Mouse (Mus musculus) layer of hippocampus, adult 9-10 months (tissue): ENCODE results near the gene Rora.

Experiments used
- DNase-seq: peaks from one replicate; pipeline ENCODE4 v3.0.0; 2022; ENCODE audit warnings: low spot score

Gene Rora

DNA sequence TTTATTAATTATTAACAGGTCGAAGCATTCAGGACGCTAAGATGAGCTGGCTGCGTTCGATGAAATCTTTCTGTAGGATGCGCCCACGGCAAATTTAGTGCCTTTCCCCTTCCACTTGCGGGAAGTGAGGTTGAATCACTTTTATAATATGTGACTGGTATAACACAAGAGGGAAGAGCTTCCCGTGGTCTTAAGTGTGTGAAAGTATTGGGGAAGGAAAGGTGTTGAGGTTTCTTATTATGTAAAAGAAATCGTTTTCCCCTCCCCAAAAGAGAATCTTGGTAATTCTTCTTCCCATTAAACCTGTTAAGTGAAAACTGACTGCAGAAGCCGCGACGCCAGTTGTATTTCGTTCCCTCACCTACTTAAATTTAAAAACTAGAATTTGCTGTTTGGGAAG lies 637.9 kb downstream of the Rora start:
- no peak for DNase-seq

DNA sequence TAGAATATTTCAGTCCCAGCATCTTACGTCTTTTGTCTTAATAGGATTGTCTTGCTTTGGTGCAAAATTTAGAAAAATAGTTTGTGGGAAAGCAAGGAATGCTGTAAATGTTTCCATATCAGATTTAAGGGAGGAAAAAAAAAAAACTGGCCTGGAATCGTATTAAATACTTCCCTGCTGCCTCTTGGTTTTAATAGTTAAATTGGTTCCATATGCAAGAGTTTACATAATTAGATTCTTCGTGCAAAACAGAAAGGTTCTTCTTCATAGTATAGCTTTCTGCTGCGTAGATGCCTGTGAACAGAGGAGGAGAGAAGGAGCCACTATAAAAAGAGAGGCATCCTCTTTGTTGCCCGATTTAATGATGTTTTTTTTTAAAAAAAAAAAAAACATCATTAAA lies 638.8 kb downstream of the Rora start:
- DNase-seq, result no peak

DNA sequence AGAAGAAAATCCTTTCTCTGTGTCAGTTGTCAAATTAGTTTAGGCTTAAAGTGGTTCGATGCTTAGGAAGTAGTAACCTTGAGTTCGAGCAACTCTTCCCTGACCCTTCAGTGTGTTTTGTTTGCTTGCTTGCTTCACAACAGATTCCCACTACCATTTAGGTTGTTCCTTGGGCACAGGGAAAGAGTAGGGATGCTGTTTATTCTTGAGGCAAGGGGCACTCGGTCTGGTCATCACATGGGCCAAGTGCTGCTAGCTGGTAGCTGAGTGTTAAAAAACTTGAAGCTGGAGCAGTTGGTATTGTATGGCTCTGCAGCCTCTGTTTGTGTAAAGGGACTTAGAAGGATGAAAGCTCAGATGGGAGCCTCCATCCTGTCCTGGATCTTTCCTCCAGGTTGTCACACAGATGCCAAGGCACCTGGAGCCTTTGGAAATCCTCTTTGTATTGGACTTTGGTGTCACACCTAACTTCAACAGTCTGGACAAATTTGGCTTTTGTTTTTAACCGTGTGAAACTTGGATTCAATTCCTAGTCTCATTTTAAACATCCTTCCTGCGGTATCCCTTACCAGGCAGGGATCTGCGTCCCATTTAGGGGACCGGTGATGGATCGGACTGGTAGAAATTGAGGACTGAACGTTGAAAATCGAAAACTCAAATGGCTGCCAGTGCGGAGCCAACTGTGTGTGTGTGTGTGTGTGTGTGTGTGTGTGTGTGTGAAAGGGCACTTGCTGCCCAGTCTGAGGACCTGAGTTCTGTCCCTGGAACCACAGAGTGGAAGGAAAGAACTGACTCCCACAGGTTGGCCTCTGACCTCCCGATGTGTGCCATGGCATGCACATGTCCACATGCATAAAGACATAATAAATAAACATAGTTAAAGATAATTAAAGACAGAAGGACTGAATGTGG lies 639.4 kb downstream of the Rora start:
- no peak for DNase-seq

DNA sequence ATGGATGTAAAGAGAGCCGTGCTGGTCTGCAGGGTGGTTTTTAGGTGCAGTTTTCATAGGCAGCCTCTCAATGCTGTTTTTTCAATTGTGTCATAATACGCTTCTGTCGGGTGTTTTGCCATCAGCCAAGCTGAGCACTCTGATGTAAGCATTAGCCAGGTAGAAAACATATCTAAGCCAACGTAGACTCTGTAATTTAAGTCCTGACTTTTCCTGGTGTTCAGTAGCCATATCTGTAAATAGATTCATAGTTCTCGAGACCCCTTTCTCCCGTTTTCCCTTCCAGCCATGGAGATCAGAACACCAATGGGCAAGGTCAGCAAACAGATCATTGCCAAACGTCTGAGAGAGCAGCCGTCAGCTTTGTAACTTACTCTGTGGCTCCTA lies 640.1 kb downstream of the Rora start:
- no peak for DNase-seq

DNA sequence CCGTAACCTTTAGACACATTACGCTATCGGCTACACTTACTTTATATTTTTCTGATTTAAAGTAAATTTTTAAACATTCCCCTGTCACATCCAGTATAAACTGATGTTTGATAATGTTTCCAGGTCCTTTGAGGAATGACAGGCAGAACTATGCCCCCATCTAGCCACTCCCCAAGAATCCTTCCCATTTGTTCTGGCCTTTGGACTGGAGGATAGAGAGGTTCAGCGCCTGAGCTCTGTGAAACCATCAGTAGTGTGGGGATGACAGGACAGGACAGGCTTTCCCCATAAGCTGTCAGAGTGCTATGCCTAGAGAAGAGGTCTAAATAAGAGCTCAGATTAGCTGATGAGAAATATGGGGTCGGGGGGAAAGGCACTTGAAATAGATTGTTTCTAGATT lies 640.8 kb downstream of the Rora start:
- no peak for DNase-seq

DNA sequence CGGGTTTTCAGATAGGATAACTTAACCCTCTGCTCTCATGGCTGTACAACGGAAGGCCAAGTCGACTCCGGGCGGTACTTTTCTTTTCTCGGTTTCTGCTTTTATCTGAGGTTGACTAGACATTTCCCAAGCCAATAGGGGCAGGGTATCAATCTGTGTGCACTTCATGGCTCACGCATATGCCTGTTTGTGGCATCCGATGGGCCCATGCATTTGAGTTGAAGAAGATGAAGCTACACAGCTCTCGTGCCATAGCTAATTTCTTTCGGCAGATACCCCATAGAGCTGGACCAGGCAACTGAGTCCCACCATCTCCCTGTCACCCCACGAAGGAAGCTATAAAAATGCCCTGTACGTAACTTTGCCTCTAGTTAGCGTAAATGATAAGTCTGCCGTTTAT lies 641.3 kb downstream of the Rora start:
- no peak for DNase-seq

DNA sequence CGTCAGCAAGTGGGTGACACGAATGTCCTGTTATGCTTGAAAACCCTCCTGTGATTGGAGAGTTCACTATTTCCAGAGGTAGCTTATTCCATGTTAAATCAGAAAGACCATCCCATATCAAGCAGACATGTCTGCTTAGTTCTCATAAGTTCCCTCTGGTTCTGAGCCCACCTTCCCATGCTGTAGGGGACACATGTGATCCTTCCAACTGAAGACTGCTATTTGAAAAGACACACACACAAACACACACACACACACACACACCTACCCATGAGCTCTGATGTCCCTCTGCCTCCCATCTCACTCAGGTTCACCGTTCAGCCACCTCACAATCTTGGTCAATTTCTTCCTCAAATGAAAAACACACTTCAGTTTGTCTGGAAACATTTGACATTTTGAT lies 642.2 kb downstream of the Rora start:
- DNase-seq, result no peak

DNA sequence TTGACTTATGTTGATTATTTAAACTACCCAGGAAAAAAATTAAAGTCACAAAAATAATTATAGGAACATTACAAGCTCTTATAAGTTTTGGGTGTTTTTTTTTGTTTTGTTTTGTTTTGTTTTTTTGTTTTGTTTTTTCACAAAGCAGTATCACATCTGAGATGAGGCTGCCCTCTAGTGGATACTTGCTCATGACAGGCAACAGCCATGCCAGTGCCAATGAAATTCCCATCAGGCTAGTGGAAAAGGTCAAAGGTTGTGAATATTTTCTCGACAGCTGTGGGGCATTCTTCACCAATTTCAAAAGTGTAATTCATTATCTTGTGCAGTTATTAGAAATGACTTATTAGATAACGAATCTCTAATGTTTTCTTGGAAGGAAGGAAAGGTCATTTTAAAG lies 642.8 kb downstream of the Rora start:
- peak; percentile 66 for DNase-seq

DNA sequence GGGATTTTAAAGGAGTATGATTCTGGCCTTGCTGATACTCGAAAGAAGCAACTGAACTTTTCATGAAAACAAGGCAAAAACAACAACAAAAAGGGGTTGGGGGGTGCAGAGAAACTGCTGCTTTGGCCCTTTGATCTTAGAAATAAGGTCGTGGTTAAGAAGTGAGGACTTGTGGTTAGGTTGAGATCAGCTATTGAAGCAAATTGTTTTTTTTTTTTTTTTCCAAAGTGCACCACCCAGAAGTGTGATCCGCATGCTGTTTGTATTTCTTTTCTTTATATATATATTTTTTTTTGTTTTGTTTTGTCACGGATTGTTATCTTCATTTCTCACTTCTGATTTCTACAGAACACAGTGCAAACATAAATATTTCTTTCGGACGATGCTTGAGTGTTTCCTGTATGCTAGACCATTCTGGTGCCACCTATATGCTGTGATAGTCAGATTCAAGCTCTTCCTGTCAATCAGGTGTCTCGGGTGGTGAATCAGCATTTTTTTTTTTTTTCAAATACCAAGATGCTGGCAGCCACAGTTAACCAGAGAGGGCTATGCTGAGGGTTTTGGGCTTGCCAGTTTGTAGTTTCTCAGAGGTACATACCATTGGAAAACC lies 644.3 kb downstream of the Rora start:
- DNase-seq, result no peak

DNA sequence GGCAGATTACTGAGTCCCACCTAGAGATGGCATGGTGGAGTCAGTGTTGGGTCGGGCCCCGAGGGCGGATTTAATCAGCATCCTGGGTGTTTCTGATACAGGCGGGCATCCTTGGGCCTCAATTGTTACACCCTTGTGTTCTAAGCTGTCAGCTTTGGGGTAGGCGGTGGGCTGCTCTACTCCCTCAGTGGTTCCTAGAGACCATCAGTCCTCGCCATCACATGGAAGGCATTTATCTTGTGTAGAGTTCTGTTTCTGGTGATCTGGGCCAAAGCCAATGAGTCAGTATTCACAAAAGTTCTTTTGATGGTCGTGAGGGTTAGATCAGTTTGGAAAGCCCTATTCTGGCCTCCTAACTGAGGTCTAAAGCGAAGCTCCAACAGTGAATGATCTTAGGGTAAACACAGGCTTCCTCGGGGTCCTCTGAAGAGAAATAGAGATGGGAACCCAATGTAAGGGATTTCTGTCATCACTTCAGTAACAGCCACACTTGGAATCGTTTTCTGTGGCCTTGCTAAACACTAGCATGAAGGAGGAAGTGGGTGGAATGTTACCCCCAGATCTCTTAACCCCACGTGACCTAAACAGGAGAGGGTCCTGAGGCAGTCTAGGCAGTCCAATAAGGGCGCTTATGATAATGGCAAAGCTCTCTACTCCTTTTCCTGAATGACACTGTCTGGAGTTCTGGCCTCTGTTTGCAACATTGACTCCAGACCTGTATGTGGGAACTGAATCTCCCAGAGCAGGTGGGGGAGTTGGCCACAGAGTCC lies 645.2 kb downstream of the Rora start:
- DNase-seq, result no peak

DNA sequence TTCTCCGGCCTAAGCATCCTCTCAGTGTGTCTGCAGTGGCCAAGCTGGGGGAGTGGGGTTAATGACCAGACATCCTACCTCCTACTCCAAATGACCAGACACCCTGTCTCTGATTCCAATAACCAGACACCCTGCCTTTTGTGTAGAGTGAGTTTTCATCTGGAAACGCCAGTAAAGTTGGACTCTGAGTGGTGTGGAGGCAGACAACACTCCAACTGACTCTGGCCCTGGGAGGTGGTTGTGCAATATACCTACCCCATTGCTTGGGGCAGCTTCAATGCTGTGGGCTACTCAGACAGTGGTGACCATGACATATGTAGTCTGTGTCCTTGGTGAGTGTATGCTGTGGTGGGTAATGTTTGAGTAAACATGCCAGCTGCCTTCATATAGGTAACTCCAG lies 645.9 kb downstream of the Rora start:
- no peak for DNase-seq

DNA sequence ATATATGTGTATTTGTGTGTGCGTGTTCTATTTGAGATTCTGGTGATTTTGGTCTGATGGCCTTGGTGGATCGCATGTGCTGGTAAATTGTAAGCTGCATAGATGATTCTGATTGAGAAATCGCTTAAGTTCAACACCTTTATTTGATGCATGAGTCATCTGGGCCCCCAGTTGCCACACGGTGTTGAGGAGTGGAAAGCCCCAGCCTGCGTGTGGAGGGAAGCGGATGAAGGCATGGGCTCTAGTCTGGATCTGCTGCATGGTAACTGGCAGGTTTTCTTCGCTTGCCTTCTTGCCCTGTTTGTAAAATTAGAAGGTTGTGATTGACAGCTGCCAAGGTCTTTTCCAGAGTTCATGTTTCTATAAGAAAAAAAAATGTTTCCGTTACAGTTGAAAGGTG lies 646.7 kb downstream of the Rora start:
- DNase-seq, result no peak

DNA sequence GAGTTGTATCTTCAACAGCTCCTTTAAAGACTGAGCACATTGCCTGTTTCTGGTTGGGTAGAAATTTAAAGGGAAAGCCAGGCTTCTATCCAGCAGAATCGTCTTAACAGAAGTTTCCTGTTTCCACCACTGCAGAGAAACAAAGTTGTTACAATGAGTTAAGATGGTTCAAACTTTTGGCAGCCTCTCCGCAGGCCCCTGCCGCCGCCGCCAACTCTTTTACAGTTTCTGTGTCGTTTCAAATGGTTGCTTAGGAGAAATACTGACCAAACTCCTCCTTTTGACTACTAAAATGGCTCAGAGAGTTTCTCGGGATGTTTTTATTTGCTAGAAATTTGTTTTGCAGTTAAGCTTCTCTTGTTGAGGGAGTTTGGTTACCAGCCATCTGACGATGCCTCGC lies 647.9 kb downstream of the Rora start:
- no peak for DNase-seq

DNA sequence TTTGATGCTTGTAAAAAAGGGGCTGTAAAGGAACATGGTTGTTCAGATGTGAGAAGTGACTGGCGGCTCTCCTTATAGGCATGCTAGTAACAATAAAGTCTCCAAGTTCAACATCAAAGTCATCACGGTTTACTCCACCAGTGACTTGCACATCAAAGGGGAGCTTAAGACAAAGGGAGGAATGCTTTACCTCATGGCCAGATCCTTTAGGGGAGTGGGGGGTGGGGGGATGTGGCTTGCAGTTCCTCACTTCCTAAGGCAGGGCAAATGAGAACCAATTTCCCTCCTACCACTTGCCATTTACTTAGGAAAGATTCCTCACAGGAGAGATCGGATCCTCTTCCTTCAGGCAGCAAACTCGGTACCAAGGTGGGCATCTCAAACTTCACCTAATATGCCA lies 648.4 kb downstream of the Rora start:
- no peak for DNase-seq

DNA sequence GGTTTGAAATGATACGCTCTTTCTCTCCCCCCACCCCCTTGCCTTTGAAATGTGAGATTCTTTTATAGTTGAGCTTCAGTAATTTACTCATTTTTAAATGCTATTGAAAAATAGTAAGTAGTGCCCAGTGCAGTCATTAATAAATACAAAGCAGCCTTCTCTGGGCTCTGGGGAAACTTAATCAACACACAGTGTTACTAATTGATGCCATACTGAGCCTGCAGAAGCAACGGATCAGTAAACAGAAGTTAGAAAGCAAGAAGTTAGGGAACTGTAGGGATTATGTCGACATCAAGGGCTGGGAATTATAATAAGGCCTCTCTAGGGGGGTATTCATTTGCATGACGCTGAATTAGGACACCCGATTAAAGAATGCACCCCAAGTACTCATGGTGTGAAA lies 649.3 kb downstream of the Rora start:
- DNase-seq, result no peak

DNA sequence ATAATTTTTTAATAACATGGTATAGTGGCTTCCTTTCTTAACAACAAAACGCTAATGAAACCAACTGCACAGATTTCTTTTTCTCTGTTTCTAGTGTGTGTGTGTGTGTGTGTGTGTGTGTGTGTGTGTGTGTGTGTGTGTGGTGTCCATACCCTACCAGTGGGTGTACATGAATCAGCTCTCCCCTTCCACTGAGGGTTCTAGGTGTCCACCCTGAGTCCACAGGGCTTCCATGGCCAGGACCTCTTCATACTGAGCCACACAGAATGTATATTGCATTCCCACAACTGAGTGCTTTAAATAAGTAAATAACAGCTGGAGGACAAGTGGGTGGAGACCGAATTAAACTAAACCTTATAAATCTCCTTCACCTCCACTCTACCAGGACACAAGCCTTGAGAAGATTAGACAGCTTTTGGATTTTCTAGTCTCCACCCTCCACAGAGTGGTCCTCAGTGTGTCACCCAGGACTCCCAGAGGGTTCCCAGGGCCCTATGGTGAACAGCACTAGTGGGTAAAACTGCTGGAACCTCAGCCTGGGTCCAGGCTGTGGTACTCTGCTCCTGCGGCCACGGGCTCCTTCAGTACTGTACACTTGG lies 649.9 kb downstream of the Rora start:
- DNase-seq, result no peak

DNA sequence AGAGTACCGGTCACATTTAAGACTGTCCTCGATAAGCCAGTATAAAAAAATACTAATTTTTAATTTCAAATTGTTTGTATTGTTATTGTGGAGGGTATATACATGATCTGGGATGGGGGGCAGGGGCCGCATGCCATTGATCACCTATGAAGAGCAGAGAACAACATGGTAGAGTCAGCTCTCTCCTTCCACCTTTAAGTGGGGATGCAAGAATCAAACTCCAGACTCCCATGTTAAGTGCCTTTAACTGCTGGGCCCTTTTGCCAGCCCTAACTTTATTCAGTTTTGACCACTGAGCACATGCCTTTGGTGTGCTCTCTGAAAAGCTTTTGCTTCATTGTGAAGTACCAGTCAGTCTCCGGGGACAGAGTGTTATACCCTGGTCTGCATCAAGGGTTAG lies 650.4 kb downstream of the Rora start:
- no peak for DNase-seq

DNA sequence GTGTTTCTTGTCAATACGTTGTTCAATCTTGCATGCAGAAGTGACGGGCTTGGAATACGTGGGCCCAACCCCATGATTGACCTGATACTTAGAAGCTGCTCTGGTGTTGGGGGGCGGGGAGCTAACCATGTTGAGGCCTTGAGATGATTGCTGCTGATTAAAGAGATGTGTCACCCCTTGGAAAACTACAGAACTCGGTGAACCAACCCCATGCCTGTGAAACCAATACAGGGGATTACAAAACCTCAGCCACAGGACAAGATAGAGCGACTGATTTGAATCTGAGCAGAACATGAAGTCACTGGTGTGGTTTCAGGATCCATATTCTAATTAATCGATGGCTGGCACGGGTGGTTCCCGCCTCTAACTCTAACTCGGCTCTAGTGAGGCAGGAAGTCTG lies 650.9 kb downstream of the Rora start:
- DNase-seq, result no peak

DNA sequence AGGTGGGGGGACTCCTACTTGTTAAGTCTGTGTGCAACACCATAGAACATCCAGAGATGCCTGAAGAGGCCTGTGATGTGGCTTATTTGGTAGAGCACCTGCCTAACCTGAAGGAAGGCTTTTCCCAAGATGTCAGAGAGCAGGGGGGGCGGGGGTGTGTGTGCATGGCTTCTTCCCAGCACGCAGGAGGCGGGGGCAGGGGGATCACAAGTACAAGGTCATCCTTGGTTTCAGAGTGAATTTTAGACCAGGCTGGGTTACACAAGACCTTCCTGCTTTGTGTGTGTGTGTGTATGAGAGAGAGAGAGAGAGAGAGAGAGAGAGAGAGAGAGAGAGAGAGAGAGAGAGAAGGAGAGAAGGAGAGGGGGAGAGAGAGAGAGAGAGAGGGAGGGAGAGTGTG lies 651.4 kb downstream of the Rora start:
- no peak for DNase-seq

DNA sequence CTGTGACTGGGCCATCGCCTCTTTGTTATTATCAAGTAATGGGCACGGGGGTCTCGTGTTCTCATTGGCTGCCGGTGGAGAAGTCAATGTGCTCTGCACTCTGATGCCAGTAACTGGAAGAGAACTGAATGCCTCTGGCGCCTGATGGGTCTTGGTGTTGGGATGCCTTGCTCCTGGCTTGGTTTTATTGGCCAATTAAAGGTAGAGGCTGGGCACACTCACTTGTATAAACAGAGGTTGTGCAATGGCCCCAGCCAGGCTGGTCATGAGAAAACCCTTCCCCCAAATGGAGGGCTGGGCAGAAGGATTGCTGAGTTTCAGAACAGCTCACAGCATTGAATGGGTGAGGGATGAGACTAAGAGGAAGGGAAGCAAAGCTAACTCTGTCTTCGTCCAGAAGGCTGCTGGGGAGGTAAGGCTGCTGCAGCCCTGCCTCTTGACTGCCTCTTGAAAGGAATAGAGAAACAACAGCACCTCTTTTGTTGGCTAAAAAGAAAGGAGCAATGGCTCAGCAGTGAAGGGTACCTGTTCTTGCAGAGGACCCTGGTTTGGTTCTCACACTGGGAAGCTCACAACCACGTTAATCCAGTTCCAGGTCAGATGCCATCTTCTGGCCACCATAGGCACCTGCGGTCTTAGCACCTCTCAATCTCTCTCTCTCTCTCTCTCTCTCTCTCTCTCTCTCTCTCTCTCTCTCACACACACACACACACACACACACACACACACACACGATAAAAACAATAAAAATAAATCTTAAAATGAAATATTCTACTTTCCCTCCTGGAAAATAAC lies 653.3 kb downstream of the Rora start:
- no peak for DNase-seq

DNA sequence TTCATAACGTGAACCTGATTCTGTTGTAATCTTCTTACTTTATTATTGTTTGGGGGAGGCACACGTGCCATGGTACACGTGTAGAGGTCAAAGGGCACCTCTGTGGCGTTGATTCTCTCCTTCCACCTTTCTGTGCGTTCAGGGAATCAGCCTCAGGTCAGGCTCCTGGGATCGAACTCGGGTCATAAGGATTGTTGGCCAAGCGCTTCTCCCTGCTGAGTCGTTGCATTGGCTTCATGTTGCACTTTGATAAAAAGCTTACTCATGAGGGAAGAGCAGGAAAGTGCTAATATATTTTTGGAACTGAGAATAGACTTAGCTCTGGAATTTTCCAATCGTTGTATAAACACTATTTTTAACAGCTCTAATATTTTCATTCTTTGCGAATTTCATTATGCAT lies 654.4 kb downstream of the Rora start:
- DNase-seq, result no peak

DNA sequence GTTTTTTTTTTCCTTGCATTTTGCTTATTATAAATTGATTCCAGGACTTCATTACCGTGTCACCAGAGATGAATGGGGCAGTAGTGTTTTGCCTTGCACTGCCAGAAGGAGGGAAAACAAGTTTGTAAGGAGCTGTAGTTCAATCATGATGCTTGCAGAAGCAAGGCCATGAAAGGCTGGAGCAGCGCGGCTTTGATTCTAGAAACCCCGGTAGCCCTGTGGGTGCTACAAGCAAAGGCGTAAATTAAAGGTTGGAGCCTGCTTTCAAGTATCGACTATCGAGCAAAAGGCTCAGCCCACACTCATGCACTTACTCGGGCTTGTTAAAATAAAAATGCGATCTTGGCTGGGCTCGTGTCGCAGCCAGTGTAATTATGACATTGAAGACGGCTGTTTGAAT lies 656.9 kb downstream of the Rora start:
- DNase-seq, result no peak
